Mouse (Mus musculus) liver, embryonic 11.5 days (tissue): ENCODE data around the gene Farp2. TPM values are rescaled to one million over a fixed set of nuclear protein-coding genes. Genes with fewer than 3 reads are reported as not detected.
"Not testable (repeated sequence)": the region's sequence is repeated elsewhere in the genome, so short reads cannot be mapped to it uniquely, and the experiment has no call there.

ENCODE experiments used
- ATAC-seq: fragments of 200-750 bp; cut with Nextera tagmentation; replicated peaks from 2 replicates; pipeline ENCODE4 v1.8.0; 2017; ENCODE audit warnings: moderate number of reproducible peaks, mild to moderate bottlenecking, moderate TSS enrichment, moderate library complexity; ENCODE audit not compliant: low FRiP score
- DNase-seq: peaks from one replicate; pipeline ENCODE4 v3.0.0-alpha.2; 2017; ENCODE audit warnings: low spot score
- H3K27ac ChIP-seq: fragments of 300-500 bp; sonication (generic); 2 replicates; pipeline ENCODE4 v1.5.1; 2014; ENCODE audit warnings: mild to moderate bottlenecking, low read depth, low read length, control low read depth
- H3K27me3 ChIP-seq: fragments of 300-500 bp; sonication (generic); replicated peaks from 2 replicates; pipeline ENCODE4 v1.6.1; 2014; ENCODE audit warnings: low read length, mixed read lengths; ENCODE audit not compliant: control insufficient read depth, insufficient read depth
- H3K36me3 ChIP-seq: fragments of 300-500 bp; sonication (generic); 2 replicates; pipeline ENCODE4 v1.6.1; 2014; ENCODE audit warnings: mild to moderate bottlenecking, low read length, moderate library complexity, mixed read lengths; ENCODE audit not compliant: control insufficient read depth, insufficient read depth
- H3K4me1 ChIP-seq: fragments of 300-500 bp; sonication (generic); replicated peaks from 2 replicates; pipeline ENCODE4 v1.6.1; 2014; ENCODE audit warnings: low read length, mixed read lengths; ENCODE audit not compliant: control insufficient read depth, insufficient read depth
- H3K4me2 ChIP-seq: fragments of 300-500 bp; sonication (generic); 2 replicates; pipeline ENCODE4 v1.6.1; 2014; ENCODE audit warnings: mild to moderate bottlenecking, control low read depth, moderate library complexity
- H3K4me3 ChIP-seq: fragments of 300-500 bp; sonication (generic); 2 replicates; pipeline ENCODE4 v1.5.1; 2014; ENCODE audit warnings: low read depth, low read length, control low read depth
- H3K9ac ChIP-seq: fragments of 300-500 bp; sonication (generic); 2 replicates; pipeline ENCODE4 v1.6.1; 2014; ENCODE audit warnings: low read depth, low read length, control low read depth
- H3K9me3 ChIP-seq: fragments of 300-500 bp; sonication (generic); 2 replicates; pipeline ENCODE4 v1.6.1; 2016; ENCODE audit warnings: low read length, inconsistent platforms, mixed read lengths; ENCODE audit not compliant: control insufficient read depth
- WGBS: fragments of 180-500 bp; shearing (Covaris S2); extraction: QIAGEN DNeasy Blood & Tissue Kit; methylation state at CpG from one replicate; pipeline ENCODE4 v1.1.7; 2014; 5-methylcytosine and 5-hydroxymethylcytosine counted together
- polyA plus RNA-seq: library from polyadenylated mRNA; unstranded; fragments of >200 nt; fragmentation: Nextera tagmentation; extraction: Ambion mirVana; gene quantifications from 2 replicates; pipeline ENCODE4 v1.2.1, GENCODE M21; 2014

The Farp2 gene
- polyA plus RNA-seq, 1 experiment from 2014 or later: 2.3 TPM

DNA sequence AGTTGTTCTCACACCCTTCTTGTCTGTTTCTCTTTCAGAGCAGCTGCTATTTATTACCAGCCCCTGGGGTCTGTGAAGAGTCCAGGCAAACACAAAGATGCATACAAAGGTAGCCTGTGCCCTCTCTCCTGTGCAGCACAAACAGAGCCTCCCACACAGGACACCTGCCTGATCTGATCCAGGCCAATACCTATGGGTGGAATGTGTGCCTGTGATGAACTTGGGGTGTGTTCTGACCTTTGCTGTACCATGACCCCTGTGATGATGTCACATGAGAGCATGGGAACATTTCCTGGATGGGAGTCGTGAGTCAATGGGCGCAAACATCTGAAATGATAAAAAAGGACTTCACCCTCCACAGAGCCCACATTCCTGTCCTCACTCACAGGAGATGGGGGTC lies 142.9 kb downstream of the Farp2 start:
- H3K36me3 ChIP-seq: no peaks in the 10 kb centered on the region
- no peaks in the 10 kb centered on the region for H3K9me3 ChIP-seq
- ATAC-seq (no peak), DNase-seq (no peak)
- no peak overlapping the region for H3K4me3 ChIP-seq
- H3K9ac ChIP-seq: no peak overlapping the region
- H3K4me1 ChIP-seq: no peaks in the 10 kb centered on the region
- no peak overlapping the region for H3K27ac ChIP-seq
- 65% methylated on average over 2 of the region's 2 CpGs for WGBS
- no peak overlapping the region for H3K4me2 ChIP-seq
- H3K27me3 ChIP-seq: no peaks in the 10 kb centered on the region

- Histone ChIP-seq H3K4me1 (no peaks in the 10 kb centered on the region), H3K9ac (no peak overlapping the region), H3K4me3 (no peak overlapping the region), H3K9me3 (no peaks in the 10 kb centered on the region), H3K27me3 (no peaks in the 10 kb centered on the region), H3K36me3 (no peaks in the 10 kb centered on the region), H3K4me2 (no peak overlapping the region), H3K27ac (no peak overlapping the region)
- 64% methylated on average over 7 of the region's 7 CpGs for WGBS
- no peak for DNase-seq
- no peak for ATAC-seq
Measured at GRCm38 (mm10) chr1:93656325-93657024, 144.6 kb downstream of the Farp2 start.

DNA sequence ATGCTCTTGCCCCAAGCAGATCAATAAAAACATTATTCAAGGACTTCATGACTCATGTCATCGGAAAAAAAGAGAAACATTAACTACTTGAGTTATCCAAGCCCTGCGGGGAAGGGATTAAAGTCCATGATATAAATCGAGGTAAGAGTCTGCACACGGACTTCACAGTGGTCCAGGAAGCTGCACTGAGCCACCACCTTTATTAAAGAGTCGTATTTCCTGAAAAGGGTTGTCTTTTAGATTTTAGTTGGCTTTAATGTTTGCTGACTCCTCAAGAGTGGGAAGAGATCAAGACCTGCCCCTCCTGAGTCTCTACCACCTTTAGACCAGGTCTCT lies 145.1 kb downstream of the Farp2 start:
- WGBS: 75% methylated on average over 5 of the region's 5 CpGs
- ATAC-seq (no peak), DNase-seq (no peak)
- Histone ChIP-seq H3K4me1 (no peaks in the 10 kb centered on the region), H3K9me3 (no peaks in the 10 kb centered on the region), H3K9ac (no peak overlapping the region), H3K4me2 (no peak overlapping the region), H3K27ac (no peak overlapping the region), H3K4me3 (no peak overlapping the region), H3K27me3 (no peaks in the 10 kb centered on the region), H3K36me3 (no peaks in the 10 kb centered on the region)

- not testable (repeated sequence) for DNase-seq, ATAC-seq, H3K27ac ChIP-seq, H3K9me3 ChIP-seq, H3K4me2 ChIP-seq, H3K4me1 ChIP-seq, H3K27me3 ChIP-seq, H3K9ac ChIP-seq, H3K36me3 ChIP-seq, H3K4me3 ChIP-seq
Measured at GRCm38 (mm10) chr1:93658559-93658958, 146.7 kb downstream of the Farp2 start, which contains the start of gene Stk25. Stk25 (minus strand) TSS chr1:93658659.

DNA sequence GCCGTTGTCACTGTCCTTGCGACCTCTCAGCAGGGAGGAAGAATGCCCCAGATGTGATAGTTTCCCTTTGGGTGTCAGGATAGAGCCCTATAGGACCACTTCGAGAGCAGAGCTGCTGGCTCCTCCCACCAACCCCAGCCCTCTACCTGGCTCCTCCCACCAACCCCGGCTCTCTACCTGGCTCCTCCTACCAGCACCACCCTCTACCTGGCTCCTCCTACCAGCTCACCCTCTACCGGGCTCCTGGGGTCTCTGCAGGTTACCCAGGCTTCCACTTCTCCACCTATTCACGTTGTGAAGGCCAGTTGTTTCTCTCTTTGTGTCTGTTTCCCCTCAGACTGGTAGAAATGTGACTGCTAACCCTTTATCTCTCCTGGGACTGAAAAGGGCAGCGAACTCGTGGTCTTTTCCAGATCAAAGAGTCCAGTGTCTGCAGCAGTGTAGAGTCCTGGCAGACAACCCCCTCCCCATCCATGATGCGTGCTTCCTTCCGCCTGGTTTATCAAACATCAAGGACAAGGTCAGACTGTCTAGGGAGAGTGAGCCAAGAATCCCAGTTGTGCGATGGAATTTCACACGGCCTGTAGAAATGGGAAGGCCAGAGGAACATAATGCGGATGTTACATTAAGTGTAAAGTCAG lies 156.0 kb downstream of the Farp2 start:
- ATAC-seq: peak; percentile 66
- Histone ChIP-seq H3K4me1 (peaks cover 14% of the 10 kb centered on the region), H3K27me3 (no peaks in the 10 kb centered on the region), H3K4me3 (0 out of 2 replicates have a peak overlapping the region, but pooled peaks have one; percentile 7), H3K9me3 (no peaks in the 10 kb centered on the region), H3K9ac (no peak overlapping the region), H3K27ac (0 out of 2 replicates have a peak overlapping the region, but pooled peaks have one; percentile 4), H3K4me2 (peak overlapping the region; percentile 70), H3K36me3 (no peaks in the 10 kb centered on the region)
- DNase-seq: peak; percentile 63
- WGBS: 21% methylated on average over 13 of the region's 13 CpGs

DNA sequence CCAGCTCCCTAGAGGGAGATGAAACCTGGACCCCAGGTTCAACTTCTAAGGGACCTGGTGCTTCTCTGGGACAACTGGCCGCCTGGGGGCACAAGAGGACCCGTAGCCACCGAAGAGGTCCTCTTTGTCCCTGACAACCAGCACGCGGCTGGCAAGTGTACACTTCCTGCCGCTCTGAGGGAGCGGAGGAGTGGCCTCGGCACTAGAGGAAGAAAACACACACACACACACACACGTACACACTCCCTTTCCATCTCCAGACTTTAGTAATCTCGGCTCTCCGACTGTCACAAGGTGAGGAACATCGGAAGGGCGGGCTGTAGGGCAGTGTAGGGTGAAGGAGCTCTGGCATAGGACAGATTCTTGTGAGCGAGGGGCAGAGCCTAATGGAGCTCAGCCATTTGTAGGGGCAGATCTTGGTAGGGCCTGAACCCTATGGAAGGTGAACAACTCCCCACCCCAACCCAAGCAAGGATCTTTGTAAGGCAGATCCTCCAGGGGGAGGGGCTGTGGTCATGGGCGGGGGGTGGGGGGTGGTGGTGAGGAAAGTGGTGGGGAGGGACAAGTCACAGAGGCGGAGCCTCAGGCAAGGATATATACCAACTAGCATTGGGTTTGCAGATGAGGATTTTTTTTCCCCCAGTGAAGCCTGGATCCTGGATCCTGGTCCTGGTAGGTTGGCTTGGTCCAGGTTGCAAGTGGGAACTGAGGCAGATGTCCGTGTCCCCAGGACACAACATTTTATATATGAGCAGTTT lies 157.1 kb downstream of the Farp2 start:
- H3K36me3 ChIP-seq: no peaks in the 10 kb centered on the region
- peak overlapping the region; percentile 41 for H3K9ac ChIP-seq
- DNase-seq: peak; percentile 77
- H3K27ac ChIP-seq: no peak overlapping the region
- H3K27me3 ChIP-seq: no peaks in the 10 kb centered on the region
- no peaks in the 10 kb centered on the region for H3K9me3 ChIP-seq
- WGBS: 8% methylated on average over 17 of the region's 17 CpGs
- H3K4me3 ChIP-seq: peak overlapping the region; percentile 43
- peak; percentile 84 for ATAC-seq
- H3K4me2 ChIP-seq: peak overlapping the region; percentile 70
- peaks cover 14% of the 10 kb centered on the region for H3K4me1 ChIP-seq

DNA sequence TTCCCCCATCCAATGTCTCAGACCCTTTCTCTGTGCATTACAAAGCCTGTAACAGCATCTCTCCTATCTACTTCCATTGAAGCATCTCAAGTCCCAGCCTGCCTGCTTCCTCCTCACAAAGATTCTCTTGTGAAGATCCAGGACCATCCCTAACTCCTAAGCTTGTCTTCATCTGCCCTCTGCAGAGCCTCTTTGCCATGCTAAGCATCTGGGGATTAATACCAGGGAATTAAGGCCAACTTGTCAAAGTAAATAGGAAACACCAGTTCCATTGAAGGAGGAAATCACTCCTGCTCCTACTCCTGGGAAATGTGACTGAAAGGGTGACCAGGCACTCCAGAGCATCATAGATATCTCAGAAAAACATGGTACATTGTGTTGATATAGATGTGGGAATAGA lies 158.1 kb downstream of the Farp2 start:
- H3K36me3 ChIP-seq: no peaks in the 10 kb centered on the region
- H3K4me2 ChIP-seq: no peak overlapping the region
- DNase-seq (no peak), ATAC-seq (no peak)
- H3K27ac ChIP-seq: no peak overlapping the region
- H3K4me1 ChIP-seq: peaks cover 14% of the 10 kb centered on the region
- H3K4me3 ChIP-seq: no peak overlapping the region
- H3K27me3 ChIP-seq: no peaks in the 10 kb centered on the region
- no peak overlapping the region for H3K9ac ChIP-seq
- no peaks in the 10 kb centered on the region for H3K9me3 ChIP-seq
